Mouse (Mus musculus) spleen, postnatal 10 days (tissue): ENCODE data around the gene Csdc2.
A peak's percentile ranks its signal among the peaks of the same experiment; 100 is the strongest.
"Not testable (repeated sequence)": the region's sequence is repeated elsewhere in the genome, so short reads cannot be mapped to it uniquely, and the experiment has no call there.

Experiments used
- DNase-seq, 2 experiments: peaks; one replicate each; pipeline ENCODE4 v3.0.0; 2021 to 2022; ENCODE audit warnings: low spot score in 2 of 2

Csdc2 gene

DNA sequence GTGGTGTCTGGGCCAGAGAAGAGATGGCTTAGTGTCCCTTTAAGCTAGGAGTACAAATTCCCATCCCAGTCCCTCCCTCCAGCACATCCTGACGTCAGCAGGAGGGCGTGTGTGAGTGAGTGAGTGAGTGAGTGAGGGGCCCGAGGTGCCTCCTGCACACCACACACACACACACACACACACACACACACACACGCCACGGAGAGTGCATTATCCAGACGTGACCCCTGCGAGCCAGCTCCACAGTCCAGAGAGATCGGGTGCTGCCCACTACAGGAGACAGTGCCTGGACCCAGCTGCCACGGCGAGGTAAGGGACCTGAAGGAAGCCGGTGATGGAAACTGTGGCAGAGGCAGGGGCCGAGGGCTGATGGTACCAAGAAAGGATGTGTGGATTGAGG lies at the start of gene Csdc2:
Csdc2 (plus strand) TSS at position 81 of the 400 bp plus-strand sequence.
- DNase-seq, result no peak

DNA sequence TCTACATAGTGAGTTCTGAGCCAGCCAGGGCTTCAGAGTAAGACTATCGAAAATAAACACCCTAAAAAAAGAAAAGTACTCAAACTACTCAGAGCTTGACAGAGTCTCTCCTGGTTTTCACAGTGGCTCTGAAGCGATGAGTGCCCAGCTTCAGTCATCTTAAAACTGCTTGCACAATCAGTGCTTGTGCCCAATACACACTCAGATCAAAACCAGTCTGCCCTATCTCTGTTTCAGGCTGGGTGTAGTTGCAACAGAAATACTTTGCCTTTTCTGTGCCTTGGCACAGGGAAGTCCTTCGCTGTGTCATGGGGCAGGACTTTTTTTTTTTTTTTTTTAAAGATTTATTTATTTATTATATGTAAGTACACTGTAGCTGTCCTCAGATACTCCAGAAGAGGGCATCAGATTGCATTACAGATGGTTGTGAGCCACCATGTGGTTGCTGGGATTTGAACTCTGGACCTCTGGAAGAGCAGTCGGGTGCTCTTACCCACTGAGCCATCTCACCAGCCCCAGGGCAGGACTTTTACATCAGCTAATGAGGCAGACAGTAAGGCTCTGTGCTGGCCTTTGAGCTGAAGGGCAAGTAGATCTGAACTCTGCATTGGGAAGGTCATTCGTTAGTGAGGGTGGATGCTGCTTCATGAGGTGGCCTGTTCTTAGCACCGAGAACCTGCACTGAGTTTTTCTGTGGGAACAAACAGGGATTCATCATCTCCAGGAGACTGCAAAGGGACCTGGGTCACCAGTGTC lies 49.6 kb upstream of the Csdc2 start:
- DNase-seq, result no peak

DNA sequence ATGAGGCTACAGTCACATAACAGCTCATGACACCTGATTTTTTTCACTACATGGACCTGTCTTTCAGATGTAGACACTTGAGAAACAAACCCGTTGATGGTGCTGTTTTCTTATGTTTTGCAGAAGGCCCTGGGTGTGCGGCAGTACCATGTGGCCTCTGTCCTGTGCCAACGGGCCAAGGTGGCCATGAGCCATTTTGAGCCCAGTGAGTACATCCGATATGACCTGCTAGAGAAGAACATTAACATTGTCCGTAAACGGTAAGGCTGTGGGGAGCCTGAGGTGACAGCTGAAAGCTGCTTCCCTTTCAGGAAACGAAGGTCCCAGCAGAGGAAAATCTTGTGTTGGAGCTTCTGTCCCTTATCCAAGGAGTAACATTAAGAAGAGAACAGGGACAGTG lies 47.4 kb upstream of the Csdc2 start:
- DNase-seq, result no peak

DNA sequence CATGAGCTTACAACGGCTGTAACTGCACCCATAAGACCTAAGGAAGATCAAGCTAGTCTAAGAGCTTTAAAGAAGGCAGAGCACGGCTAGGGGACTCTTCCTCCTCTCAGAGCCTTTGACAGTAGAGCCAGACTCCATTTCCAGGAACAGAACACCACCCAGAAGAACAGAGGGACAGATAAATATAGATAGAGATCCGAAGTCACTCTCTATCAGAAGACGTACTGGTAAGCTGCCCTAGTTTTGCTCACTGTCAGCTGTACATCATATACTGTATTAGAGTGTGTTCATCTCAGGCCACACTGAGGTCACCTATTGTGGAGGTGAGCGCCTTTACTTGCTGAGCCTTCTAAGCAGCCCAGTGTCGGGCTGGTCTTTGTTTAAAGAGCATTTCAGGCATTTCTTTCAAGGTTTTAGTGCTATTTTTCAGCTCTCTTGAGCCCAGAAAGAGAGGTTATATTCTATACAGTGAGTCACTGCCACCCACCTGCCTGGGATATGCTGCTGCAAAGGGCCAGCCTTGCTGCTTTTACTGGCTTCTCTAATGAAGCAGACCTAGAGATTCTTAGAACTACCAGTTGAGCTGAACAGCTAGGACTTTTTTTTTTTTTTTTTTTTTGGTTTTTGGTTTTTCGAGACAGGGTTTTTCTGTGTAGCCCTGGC lies 45.3 kb upstream of the Csdc2 start:
- no peak for DNase-seq

DNA sequence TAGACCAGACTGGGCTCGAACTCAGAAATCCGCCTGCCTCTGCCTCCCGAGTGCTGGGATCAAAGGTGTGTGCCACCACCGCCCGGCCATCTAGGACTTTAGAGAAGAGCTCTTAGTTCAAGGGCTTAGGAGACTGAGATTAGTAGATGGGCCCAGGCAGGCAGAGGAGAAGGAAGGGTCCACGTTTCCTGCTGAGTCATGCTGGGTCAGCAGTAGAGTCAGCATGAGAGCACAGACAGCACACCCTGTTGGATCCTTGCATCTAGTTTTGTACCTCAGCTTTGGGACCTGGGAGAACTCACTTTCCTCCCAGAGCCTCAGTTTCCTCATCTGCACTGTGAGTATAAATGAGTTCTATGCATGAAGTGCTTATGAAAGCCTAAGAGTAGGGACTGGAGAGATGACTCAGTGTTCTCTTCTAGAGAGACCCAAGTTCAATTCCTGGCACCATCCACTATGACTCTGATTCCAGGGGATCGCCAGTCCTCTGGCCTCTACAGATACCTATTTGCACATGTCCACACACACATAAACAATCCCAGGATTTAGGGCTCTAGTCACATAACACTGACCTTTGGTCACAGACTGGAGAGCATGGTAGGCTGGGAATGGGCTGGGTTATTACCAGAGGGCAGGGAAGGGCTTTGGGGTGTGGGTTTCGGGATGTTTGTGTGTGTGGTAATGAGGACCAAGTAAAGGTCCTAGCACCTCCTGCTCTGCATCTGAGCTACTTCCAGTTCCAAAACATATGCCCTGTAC lies 44.6 kb upstream of the Csdc2 start:
- DNase-seq, result peak in 1 of 2 experiments; percentile 33

DNA sequence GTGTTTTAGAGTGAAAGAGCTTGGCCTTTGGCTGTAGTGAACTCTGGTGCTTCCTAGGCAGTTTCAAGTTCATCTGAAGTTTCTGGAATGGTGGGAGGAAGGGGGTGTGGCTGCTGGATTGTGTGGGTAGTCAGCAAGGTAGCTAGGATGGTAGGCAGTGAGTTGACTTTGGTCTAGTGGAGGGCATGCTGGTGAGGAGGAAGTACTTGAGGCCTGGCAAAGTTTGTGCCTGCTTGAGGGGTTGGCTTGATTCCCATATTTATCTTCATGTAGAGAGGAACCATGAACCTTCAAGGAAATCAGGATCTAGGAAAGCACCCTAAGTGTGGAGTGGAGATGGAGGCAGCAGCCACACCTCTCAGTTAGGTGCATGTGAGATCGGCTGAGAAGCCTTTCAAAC lies 42.6 kb upstream of the Csdc2 start:
- no peak for DNase-seq

DNA sequence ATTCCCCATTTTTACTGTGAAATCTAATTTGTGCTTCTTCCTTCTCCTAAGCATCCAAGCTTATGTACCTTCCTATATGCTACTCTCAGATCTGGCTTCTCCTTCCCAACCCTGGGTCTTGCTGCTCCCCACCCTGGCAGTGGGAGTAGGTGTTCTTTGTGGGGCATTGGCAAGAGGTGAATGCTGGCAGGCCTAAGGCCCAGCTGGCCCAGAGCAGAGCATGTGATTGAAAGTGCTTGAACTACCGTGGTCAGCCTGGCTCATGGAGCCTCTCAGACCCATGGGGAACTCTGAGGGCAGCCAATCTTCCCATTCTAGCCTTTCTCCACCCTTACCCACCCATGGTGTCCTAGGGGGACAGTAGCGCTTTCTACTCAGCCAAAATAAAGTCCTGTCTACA lies 40.2 kb upstream of the Csdc2 start:
- DNase-seq, result no peak

DNA sequence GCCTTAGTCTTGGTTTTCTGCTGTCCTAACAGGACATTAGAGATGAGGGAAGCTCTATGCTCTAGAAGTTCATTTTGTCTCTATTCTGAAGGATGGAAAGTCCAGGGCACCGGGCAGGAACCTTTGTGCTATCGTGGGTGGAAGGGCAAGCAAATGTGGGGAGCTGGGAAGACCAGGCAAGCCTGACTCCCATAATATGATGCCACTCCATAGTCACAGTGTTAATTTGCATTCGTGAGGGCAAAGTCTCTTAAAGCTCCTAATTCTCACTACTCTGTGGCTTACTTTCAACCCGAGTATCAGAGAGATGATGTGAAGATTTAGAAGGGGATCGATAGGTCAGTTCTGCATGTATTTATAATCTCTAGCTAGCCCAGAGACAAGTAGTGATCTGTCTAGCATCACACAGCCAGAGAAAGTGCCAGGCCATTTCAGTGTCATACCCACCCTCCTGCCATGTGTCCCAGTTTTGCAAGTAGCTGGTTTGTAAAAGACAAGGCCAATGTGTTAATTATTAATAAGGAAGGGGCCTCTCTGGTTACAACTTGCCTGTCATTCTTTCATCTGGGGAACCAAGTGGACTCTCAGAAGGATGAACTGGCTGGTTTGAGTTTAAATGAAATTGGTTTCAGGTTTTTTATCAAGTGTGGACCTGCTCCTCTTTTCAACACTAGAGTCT lies 38.8 kb upstream of the Csdc2 start:
- DNase-seq, result no peak

DNA sequence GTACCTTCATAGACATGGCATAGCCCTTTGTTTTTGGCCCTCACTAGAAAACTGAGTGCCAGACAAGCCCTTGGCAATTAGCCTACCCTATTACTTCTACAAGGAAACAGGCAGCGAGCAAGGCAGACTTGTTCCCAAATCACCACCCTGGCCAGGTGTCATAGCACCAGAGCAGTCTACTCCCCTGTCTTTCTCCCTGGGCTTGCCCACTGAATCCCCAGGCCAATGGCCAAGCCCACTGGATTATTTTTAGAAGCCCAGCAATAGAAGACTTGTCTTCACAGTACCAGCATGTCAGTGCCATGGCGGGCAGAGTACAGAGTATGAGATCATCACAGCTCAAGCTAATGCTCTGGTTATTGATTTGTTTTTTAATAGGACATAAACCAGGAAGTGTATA lies 37.8 kb upstream of the Csdc2 start:
- DNase-seq, result no peak

DNA sequence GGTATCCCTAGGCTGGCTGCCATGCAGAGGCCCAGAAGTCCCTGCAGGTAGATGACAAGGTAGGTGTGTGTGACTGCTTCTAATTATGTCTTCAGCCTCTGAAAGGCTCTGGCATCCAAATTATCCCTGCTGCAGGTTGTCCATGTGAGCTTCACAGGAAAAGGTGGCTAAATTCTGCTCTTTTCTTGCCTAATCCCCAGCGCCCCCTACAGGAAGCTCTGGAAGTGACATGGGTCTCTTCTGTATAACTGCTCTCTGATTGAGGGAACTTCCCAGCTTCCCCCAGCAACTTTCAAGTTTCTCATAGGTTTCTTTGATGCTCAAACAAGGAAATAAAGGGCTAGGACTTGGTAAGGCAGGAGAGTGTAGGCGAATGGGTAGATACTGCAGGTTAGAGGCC lies 31.6 kb upstream of the Csdc2 start:
- peak; percentile 68 to 88 for DNase-seq

DNA sequence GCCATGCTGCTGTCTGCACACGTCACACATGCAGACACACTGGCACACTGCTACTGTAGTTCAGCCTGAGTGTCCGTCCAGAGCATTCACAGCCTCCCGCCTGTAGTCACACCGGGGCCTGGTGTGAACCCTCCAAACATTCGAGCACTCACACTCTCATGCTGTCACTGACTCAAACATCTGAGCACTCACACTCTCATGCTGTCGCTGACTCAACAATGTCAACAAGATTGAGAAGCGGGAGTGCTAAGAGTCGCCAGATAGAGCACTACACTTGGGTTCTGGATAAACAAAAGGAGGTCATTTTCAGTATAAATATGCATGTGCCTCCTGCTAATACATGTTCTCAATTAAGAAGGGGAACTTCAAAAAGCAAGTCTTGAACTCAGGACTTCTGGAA lies 28.6 kb upstream of the Csdc2 start:
- no peak for DNase-seq

DNA sequence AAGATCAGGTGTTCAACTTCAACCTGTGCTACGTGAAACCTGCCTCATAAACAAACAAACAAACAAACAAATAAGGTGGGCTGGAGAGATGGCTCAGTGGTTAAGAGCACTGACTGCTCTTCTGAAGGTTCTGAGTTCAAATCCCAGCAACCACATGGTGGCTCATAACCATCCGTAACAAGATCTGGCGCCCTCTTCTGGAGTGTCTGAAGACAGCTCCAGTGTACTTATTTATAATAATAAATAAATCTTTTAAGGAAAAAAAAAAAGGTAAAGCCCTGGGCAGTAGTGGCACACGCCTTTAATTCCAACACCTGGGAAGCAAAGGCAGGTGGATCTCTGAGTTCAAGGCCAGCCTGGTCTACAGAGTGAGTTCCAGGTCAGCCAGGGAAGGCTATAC lies 27.8 kb upstream of the Csdc2 start:
- not testable (repeated sequence) for DNase-seq

DNA sequence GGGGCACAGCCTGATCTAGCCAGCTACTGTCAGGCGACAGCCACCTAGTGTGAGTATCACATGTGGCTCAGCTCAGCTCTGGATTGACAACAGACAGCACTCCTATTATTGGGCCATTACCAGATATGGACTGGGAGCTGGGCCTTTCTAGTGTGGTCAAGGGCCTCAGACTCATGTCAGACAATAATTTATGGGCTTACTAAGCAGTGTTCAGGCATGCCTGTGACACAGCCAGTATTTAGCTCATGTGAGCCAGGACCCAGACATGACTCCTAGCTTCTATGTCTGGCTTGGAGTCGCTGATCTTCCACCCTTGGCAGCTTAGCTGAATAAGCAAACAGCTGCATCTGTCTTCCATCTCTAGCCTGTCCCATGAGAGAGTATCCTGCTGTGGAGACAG lies 24.1 kb upstream of the Csdc2 start:
- no peak for DNase-seq

DNA sequence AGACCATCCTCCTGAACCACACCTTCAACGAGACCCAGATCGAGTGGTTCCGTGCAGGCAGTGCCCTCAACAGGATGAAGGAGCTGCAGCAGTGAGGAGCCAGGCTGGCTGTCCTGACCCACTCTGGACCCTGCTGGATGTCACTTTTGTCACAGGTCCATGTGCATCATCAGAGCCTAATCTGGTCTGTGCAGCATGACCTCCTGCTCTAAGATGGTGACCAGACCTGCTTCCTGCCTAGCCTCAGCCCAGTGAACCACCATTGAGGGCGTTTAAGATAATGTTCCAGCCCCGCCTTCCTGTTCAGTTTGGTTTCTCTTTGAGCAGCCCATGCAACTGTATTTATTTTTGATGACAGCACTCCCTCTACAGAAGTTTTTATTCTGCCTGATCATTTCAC lies 21.9 kb upstream of the Csdc2 start:
- DNase-seq, result no peak

DNA sequence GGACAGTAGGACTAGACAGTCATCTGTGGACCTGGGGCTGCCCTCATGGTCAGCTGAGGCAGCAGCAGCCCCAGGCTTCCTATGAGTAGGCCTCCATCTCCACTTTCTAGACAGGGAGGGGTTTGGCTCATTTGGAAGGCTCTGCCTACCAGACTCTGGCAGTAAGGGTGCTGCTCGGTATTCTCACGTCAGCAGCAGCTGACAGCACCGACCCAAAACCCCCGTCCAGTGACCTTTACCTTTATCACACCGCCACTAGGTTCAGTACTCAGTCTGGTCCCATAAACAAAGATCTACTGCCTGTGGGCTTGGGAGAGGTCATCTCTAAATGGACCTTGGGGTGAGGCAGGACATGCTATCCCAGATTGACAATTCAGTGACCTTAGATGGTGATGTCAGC lies 20.9 kb upstream of the Csdc2 start:
- no peak for DNase-seq

DNA sequence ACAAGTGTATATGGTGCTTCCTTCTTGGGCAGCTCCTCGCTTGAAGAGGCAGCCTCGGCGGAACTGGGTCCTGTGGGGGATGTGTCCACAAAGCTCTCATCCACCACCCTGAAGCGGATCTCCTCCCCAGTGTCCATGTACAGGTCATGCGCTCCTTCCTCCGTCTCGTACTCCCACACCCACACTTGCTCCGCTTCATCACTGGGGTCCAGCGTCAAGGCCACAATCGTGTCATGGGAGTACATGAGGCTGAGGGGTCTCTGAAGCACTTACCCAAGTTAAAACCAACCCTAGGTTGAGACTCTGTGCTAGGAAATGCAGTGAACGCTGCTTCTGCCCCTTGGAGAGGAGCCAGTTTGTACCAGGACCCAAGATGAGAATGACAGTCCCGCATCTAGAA lies 19.4 kb upstream of the Csdc2 start:
- DNase-seq, result no peak

DNA sequence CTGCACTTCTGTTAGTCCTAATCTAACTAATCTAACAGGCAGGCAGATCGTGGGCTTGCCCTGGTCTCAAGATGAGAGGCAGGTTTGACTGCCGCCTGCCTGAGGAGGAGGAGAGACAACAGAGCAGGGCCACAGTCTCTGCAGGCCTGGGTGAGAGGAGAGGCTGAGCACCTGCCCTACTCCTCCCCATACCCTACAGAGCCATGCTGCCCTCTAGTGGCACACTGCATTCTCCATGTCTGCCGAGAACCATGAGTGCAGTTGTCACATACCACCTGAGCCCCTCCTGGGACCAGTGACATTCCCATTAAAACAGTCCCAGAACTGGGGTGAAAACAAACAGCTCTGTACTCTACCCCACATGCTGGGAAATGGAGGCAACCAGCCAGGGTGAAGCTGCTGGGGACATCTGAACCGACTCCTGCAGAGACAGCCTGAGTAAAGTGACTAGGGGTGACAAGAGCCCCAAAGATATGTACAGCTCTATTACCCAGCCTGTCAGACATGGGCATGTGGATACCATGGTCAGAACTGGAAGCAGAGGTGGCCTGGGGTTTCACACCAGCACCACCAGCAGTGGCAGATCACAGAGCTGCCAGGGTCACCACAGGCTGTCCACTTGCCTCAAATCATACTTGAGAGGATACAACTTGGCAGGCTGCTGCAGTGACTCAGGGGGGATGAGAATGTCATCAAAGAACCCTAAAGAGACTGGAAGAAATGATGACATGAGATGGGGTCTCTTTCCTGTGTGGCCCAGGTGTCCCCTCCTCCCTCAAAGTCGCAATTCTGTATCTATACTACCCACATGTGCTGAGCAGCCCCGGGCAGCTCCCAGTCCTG lies 18.7 kb upstream of the Csdc2 start:
- peak; percentile 72 to 89 for DNase-seq

DNA sequence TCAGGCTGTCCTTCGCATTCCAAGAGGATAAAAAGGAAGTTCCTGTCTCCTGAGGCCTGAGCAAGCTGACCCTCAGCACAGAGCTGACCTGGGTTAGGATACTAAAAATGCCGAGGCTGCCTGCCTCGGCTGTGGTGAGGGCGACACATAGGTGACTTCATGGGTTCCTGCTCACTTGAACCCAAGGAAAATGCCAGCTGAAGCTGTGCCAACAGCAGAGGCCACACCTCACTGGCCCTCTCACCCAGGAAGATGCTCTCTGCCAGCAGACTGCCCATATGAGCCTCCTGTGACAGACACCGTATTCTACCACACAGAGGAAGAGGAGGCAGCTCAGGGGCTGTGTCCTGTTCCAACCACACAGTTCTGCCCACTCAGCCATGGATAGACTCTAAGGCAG lies 17.5 kb upstream of the Csdc2 start:
- DNase-seq, result no peak

DNA sequence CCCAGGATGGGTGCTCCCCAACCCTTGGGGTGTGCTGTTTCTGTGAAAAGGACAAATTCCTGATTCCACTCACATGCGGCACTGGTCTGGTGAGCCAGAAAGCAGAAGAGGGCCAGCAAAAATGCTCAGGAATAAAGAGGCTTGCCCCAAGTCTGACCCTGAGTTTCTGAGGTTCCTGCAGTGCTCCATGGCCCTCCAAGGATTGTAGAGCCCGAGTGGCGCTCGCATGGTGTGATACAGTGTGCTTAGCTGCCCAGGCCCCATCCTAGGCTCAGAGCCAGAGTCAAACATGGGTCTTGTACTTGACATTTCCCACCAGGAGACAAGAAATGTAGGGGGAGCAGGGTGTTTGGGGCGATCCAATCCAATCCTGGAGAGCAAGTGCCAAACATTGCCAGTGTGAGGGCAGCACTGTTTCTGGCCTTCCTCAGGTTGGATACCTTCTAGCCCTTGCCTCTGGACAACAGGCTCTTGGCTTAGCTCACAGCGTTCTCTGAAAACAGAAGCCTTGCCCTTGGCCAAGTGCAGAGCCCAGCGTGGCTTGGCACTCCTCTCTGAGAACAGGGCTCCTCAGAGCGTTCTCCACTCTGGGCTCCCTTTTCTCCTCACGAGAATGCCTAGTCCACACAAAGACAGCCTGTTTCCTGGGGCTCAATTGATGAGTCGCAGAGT lies 15.9 kb upstream of the Csdc2 start:
- no peak for DNase-seq

DNA sequence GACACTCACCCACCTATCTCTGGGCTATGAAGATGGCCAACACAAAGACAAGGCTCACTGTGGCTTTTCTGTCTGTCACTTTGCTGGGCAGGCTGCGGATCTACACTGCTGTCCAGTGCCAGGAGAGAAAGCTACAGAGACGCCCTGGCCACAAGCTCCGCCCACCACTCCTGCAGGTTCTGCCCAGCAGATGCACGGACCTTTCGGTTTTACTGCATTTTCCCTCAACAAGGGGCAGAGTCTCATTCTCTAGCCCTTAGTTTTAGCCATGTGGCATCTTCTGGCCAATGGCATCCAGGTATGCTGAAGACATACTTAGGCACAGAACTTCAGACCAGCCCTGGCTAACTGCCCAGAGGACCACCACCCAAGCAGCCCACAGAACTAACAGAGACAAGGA lies 15.3 kb upstream of the Csdc2 start:
- DNase-seq, result no peak

DNA sequence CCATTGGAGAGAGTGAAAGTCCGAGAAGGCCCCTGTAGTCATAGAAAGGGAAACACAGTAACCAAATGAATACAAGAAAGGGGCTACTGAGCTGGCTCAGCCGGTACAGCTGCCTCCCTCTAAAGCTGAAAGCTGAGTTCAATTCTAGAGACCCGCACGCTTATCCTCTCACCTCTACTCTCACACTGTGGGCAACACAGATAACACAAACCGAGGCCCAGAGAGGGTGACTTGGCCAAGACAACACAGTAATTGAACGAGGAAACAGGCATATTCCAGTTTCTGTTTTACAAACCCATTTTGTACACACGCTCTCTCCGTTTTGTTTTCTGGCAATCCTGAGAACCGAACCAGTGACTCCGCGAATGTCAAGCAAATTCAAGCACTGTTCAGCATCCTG lies 11.6 kb upstream of the Csdc2 start:
- DNase-seq, result no peak
